Mouse (Mus musculus) forebrain, embryonic 11.5 days (tissue): ENCODE measurements around the gene R3hdm4. TPM values are rescaled to one million over a fixed set of nuclear protein-coding genes. Genes with fewer than 3 reads are reported as not detected.
A peak's percentile ranks its signal among the peaks of the same experiment; 100 is the strongest.
"Not testable (repeated sequence)": the region's sequence is repeated elsewhere in the genome, so short reads cannot be mapped to it uniquely, and the experiment has no call there.

Experiments used
- ATAC-seq: fragments of 200-750 bp; cut with Nextera tagmentation; replicated peaks from 2 replicates; pipeline ENCODE4 v1.8.0; 2017; ENCODE audit warnings: moderate TSS enrichment; ENCODE audit not compliant: low FRiP score
- DNase-seq: peaks from one replicate; pipeline ENCODE4 v3.0.0-alpha.2; 2017; ENCODE audit warnings: low spot score
- H3K27ac ChIP-seq: fragments of 300-500 bp; sonication (generic); 2 replicates; pipeline ENCODE4 v1.5.1; 2014; ENCODE audit warnings: low read depth, low read length
- H3K27me3 ChIP-seq: fragments of 300-500 bp; sonication (generic); 2 replicates; pipeline ENCODE4 v1.6.1; 2014; ENCODE audit warnings: mild to moderate bottlenecking, low read length, mixed read lengths; ENCODE audit not compliant: control insufficient read depth, insufficient read depth
- H3K36me3 ChIP-seq: fragments of 300-500 bp; sonication (generic); 2 replicates; pipeline ENCODE4 v1.6.1; 2014; ENCODE audit warnings: mild to moderate bottlenecking, low read length, moderate library complexity, mixed read lengths; ENCODE audit not compliant: control insufficient read depth, insufficient read depth
- H3K4me1 ChIP-seq: fragments of 300-500 bp; sonication (generic); replicated peaks from 2 replicates; pipeline ENCODE4 v1.6.1; 2014; ENCODE audit warnings: low read length, mixed read lengths; ENCODE audit not compliant: control insufficient read depth, insufficient read depth
- H3K4me2 ChIP-seq: fragments of 300-500 bp; sonication (generic); 2 replicates; pipeline ENCODE4 v1.6.1; 2014; ENCODE audit warnings: low read depth, mild to moderate bottlenecking, low read length, moderate library complexity, mixed read lengths; ENCODE audit not compliant: severe bottlenecking
- H3K4me3 ChIP-seq: fragments of 300-500 bp; sonication (generic); 2 replicates; pipeline ENCODE4 v1.5.1; 2014; ENCODE audit warnings: low read depth, low read length
- H3K9ac ChIP-seq: fragments of 300-500 bp; sonication (generic); 2 replicates; pipeline ENCODE4 v1.6.1; 2014; ENCODE audit warnings: low read length
- H3K9me3 ChIP-seq: fragments of 300-500 bp; sonication (generic); 2 replicates; pipeline ENCODE4 v1.6.1; 2016; ENCODE audit warnings: low read length, mixed read lengths; ENCODE audit not compliant: control insufficient read depth
- WGBS: fragments of 180-500 bp; shearing (Covaris S2); extraction: QIAGEN DNeasy Blood & Tissue Kit; methylation state at CpG from one replicate; pipeline ENCODE4 v1.1.7; 2014; 5-methylcytosine and 5-hydroxymethylcytosine counted together
- polyA plus RNA-seq: library from polyadenylated mRNA; unstranded; fragments of >200 nt; fragmentation: Nextera tagmentation; extraction: Ambion mirVana; gene quantifications from 2 replicates; pipeline ENCODE4 v1.2.1, GENCODE M21; 2014

Gene R3hdm4
- polyA plus RNA-seq, 1 experiment from 2014 or later, result 135 TPM

DNA sequence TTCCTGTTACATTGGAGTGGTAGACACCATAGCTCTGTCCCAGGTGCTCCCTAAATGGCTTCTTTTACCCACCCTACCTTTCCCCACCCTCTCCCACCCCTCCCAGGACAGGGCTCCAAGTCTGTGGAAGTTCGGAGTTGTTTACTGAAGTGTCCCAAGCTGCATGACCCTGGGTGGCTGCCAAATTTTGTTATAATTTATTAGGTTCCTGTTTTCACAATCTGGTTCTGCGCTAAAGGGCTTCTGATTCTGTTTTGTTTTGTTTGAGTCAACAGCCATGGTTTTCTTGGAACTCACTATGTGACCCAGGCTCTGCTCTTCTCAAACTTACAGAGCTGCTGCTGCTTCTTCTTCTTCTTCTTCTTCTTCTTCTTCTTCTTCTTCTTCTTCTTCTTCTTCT lies 31.6 kb downstream of the R3hdm4 start:
- Histone ChIP-seq H3K4me2 (no peak overlapping the region), H3K4me1 (no peaks in the 10 kb centered on the region), H3K27ac (no peak overlapping the region), H3K4me3 (no peak overlapping the region), H3K27me3 (0 out of 2 replicates have a peak, but pooled peaks cover 1% of the 10 kb centered on the region), H3K9ac (no peak overlapping the region), H3K36me3 (no peaks in the 10 kb centered on the region), H3K9me3 (no peaks in the 10 kb centered on the region)
- ATAC-seq (no peak), DNase-seq (no peak)
- 86% methylated on average over 2 of the region's 2 CpGs for whole genome bisulfite sequencing

DNA sequence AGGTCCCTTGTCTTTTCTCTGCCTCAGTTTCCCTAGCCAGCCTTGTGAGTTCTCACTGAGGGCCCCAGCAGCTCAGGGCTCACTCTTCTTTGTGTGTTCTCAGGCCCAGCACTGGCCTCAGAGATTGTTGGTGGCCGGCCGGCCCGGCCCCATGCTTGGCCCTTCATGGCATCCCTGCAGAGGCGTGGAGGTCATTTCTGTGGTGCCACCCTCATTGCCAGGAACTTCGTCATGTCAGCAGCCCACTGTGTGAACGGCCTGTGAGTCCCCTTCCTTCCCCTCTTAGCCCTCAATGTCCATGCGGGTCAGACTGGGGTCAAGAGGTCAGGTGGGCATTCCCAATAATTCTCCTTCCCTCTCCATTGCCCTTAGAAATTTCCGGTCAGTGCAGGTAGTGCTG lies 34.4 kb downstream of the R3hdm4 start:
- 83% methylated on average over 8 of the region's 8 CpGs for WGBS
- Histone ChIP-seq H3K27ac (no peak overlapping the region), H3K36me3 (no peaks in the 10 kb centered on the region), H3K9ac (no peak overlapping the region), H3K9me3 (no peaks in the 10 kb centered on the region), H3K4me1 (peaks cover 4% of the 10 kb centered on the region; the same call in 1 of the 2 replicates), H3K27me3 (peaks cover 22% of the 10 kb centered on the region), H3K4me2 (no peak overlapping the region), H3K4me3 (no peak overlapping the region)
- no peak for ATAC-seq
- no peak for DNase-seq

DNA sequence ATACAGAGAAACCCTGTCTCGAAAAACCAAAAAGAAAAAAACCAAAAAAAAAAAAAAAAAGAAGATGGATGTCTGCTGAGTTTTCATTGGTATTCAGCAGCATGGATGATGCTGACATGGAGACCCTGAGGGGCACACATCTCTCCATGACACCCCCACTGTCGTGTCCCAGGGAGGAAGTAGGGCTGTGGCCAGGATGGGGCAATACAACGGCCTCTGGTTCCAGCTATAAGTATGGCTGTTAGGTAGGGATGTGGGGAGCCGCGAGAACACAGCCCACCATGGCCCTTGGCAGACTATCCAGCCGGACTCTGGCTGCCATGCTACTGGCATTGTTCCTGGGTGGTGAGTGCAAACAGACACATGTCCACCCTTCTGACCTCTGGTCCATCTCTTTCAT lies 35.0 kb downstream of the R3hdm4 start, which contains the start of gene Elane:
Gene Elane, plus strand, starts transcription at position 194 of the 400 bp plus-strand sequence.
- H3K27ac ChIP-seq, result no peak within 1 kb of the TSS
- H3K27me3 ChIP-seq, result peaks cover 22% of the 10 kb centered on the region
- H3K4me3 ChIP-seq, result no peak within 1 kb of the TSS
- DNase-seq (no peak), ATAC-seq (no peak)
- H3K4me2 ChIP-seq, result no peak within 1 kb of the TSS
- 87% methylated on average over 6 of the region's 6 CpGs for WGBS
- no peak within 1 kb of the TSS for H3K9ac ChIP-seq
- no peaks in the 10 kb centered on the region for H3K9me3 ChIP-seq
- no peaks in the 10 kb centered on the region for H3K36me3 ChIP-seq
- H3K4me1 ChIP-seq, result peaks cover 4% of the 10 kb centered on the region; the same call in 1 of the 2 replicates

DNA sequence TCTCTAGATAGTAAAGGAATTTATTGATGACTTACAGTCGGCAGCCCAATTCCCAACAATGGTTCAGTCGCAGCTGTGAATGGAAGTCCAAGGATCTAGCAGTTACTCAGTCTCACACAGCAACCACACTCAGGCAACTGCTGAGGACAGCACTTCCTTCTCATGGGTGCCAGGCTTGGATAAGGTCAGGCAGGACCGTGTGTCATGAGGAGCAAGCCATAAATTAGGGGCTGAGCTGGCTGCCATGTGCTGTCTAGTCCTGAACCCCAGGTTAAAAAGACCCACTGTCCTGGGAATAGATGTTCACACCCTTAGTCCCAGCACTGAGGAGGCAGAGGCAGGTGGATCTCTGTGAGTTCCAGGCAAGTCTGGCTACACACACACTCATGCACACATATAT lies 36.1 kb downstream of the R3hdm4 start:
- not testable (repeated sequence) for H3K27ac ChIP-seq, ATAC-seq, H3K4me1 ChIP-seq, H3K9ac ChIP-seq, H3K4me3 ChIP-seq, H3K9me3 ChIP-seq, DNase-seq, H3K4me2 ChIP-seq, H3K36me3 ChIP-seq
- H3K27me3 ChIP-seq, result peaks cover 22% of the 10 kb centered on the region
- WGBS, result 77% methylated on average over 2 of the region's 3 CpGs

DNA sequence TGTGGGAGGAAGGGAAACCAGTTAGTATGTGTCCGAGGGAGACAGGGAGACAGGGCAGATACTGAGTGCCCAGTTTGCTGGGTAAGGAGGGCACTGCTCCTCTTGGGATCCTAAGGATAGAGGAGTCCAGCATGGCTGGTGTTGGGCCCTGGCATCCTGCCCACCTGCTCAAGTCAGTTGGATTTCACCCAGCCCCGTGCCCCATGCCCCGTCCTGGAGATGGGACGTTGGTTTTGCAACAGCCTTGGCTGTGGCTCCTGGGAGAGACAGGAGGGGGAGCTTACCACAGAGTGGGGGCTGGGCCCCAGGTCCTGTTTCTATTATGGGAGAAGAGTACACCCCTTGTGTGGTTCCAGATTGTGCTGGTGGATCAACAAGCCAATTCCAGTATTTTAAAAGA lies 36.6 kb downstream of the R3hdm4 start:
- no peak overlapping the region for H3K4me2 ChIP-seq
- H3K9me3 ChIP-seq, result no peaks in the 10 kb centered on the region
- ATAC-seq (no peak), DNase-seq (no peak)
- 82% methylated on average over 4 of the region's 4 CpGs for WGBS
- peaks cover 22% of the 10 kb centered on the region for H3K27me3 ChIP-seq
- H3K4me3 ChIP-seq, result no peak overlapping the region
- H3K27ac ChIP-seq, result no peak overlapping the region
- H3K36me3 ChIP-seq, result no peaks in the 10 kb centered on the region
- H3K4me1 ChIP-seq, result peaks cover 4% of the 10 kb centered on the region; the same call in 1 of the 2 replicates
- no peak overlapping the region for H3K9ac ChIP-seq

DNA sequence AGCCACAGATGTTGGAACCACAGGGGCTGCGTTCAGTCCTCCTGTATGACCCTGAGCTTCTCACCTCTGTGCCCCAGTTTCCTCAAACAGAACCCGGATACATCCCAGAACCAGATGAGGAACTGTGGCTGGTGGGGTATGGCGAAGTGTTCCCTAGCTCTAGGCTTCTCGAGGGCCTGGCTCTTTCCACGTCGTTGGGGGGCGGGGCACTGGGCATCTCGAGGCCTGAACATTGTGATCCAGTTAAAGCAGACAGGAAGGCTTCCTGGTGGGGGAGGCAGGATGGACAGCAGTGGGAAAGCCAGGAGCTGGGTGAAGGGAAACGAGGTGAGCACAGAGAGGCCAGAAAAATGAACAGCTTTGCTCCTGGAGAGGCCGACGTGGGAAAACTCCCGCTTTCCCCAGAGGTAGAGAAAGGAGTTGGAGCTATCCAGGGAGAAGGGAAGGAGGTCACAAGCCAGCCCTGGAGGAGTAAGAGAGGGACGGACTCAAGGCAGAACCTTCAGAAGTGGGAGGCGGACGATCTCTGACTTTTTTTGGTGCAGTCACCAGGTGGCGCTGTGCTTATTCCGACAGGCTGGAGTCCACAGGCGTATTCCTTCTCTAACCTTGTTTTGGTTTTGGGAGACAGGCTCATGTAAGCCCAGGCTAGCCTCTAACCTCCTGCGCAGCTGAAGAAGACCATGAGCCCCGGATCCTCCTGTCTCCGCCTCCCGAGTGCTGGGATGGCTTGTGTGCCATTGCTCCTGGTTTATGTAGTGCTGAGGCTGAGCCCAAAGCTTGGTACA lies 37.5 kb downstream of the R3hdm4 start:
- ATAC-seq (peak; percentile 57; the same call in 1 of the 2 replicates), DNase-seq (peak; percentile 89)
- Histone ChIP-seq H3K27me3 (peaks cover 22% of the 10 kb centered on the region), H3K27ac (no peak overlapping the region), H3K9ac (no peak overlapping the region), H3K4me3 (no peak overlapping the region), H3K36me3 (no peaks in the 10 kb centered on the region), H3K4me2 (no peak overlapping the region), H3K9me3 (no peaks in the 10 kb centered on the region), H3K4me1 (peaks cover 4% of the 10 kb centered on the region; the same call in 1 of the 2 replicates)
- WGBS, result 17% methylated on average over 22 of the region's 22 CpGs

DNA sequence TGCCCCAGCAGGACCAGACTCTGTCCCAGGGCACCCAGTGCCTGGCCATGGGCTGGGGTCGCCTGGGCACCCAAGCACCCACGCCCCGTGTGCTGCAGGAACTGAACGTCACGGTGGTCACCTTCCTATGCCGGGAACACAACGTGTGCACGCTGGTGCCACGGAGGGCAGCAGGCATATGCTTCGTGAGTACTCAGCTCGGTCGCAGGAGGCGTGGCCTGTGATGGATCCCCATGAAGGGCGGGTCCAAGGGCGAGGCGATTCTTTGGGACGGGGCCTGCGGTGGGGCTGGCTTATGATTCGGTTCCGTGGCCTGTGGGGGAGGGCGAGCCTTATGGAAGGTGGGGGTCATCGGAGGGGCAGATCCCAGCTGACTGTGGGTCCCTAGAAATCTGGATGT lies 39.0 kb downstream of the R3hdm4 start:
- Histone ChIP-seq H3K27ac (no peak overlapping the region), H3K36me3 (no peaks in the 10 kb centered on the region), H3K27me3 (peaks cover 22% of the 10 kb centered on the region), H3K9me3 (no peaks in the 10 kb centered on the region), H3K4me2 (0 out of 2 replicates have a peak overlapping the region, but pooled peaks have one; percentile 20), H3K4me3 (no peak overlapping the region), H3K9ac (peak overlapping the region; percentile 27; the same call in 1 of the 2 replicates), H3K4me1 (peaks cover 4% of the 10 kb centered on the region; the same call in 1 of the 2 replicates)
- WGBS, result 6% methylated on average over 22 of the region's 22 CpGs
- ATAC-seq (no peak), DNase-seq (no peak)

DNA sequence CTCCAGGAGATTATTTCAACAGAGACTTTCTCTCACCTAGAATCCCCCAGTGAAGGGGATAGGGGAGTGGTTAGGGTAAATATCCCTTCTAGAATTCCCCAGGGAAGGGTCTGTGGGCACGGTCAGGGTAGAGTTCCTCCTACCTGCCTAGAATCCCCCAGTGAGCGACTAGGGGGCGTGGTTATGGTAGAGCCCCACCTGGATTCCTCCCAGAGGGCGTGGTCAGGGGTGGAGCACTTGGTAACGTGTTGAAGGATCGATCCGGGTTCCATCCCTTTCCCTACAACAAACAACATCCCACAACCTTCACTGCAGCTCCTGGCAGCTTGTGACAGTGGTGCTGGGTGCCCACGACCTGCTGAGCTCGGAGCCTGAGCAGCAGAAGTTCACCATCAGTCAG lies 40.3 kb downstream of the R3hdm4 start:
- Histone ChIP-seq H3K4me3 (no peak overlapping the region), H3K27ac (no peak overlapping the region), H3K4me1 (peaks cover 4% of the 10 kb centered on the region; the same call in 1 of the 2 replicates), H3K9me3 (no peaks in the 10 kb centered on the region), H3K4me2 (no peak overlapping the region), H3K9ac (no peak overlapping the region), H3K36me3 (no peaks in the 10 kb centered on the region), H3K27me3 (peaks cover 22% of the 10 kb centered on the region)
- ATAC-seq (no peak), DNase-seq (no peak)
- WGBS, result 16% methylated on average over 9 of the region's 9 CpGs

DNA sequence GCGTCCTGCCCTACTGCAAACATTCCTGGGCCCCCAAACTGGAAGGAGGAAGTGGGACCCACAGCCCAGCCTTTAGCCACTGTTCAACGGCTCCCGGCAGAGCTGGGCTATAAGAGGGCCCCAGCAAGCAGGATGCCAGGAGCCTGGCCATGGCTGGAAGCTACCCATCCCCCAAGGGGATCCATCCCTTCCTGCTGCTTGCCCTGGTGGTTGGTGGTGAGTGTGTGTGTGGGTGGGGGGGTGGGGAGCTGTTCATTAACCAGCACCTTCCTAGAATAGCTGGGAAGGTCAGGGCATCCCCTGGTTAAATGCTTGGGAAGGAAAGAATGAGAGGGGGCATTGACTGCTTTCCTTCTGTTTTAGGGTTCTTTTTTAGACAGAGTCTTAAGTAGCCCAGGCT lies 41.5 kb downstream of the R3hdm4 start:
- WGBS, result 69% methylated on average over 3 of the region's 3 CpGs
- Histone ChIP-seq H3K4me1 (peaks cover 5% of the 10 kb centered on the region; the same call in 1 of the 2 replicates), H3K9ac (no peak overlapping the region), H3K36me3 (no peaks in the 10 kb centered on the region), H3K4me3 (no peak overlapping the region), H3K9me3 (no peaks in the 10 kb centered on the region), H3K27ac (no peak overlapping the region), H3K4me2 (no peak overlapping the region), H3K27me3 (peaks cover 22% of the 10 kb centered on the region)
- no peak for ATAC-seq
- no peak for DNase-seq
